Mouse (Mus musculus): Measurements from ENCODE around the gene Cetn2.

- TF ChIP-seq CTCF (IDR thresholded peaks at IDR 0.05; ENCODE audit: low read depth, low read length) (no peak), TAL1 (conservative IDR thresholded peaks at IDR 0.05; ENCODE audit: low read depth, low read length) (no peak), GATA1 (IDR thresholded peaks at IDR 0.05; ENCODE audit: borderline replicate concordance, low read length) (no peak)
Observed at GRCm38 (mm10) chrX:72961511-72961910, 43.3 kb upstream of the Cetn2 start.

All from G1E (cell line).